Mouse (Mus musculus): ENCODE data around the gene Cd3e.

DNA sequence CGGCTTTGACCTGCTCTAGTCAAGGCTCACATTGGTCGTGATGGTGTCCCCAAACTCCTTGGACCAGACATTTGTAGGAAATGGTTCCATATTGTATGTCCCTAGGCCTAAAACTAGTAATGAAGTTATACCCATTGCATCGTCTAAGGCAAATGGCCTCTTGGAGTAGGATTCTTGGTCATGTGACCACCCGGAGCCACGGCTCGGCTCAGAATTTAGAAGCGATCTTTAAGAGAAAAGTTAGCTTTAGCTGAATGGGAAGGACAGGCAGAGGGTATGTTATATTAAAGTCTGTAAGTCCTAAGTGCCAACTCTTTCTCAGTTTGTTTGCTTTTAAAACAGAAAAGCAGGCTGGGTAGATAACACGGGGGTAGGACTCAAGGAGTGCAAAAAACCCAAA lies 27.3 kb downstream of the Cd3e start:
- TF ChIP-seq CTCF (IDR thresholded peaks at IDR 0.05; ENCODE audit: low read depth) (no peak), EP300 (optimal IDR thresholded peaks at IDR 0.05) (no peak)
